Mouse (Mus musculus): Measurements from ENCODE around the gene Gm8206. TPM values are rescaled to one million over a fixed set of nuclear protein-coding genes. Genes with fewer than 3 reads are reported as not detected.

The Gm8206 gene
- polyA plus RNA-seq, 1 experiment from 2014 or later = 0.97 TPM

Other genes with a start within 250 kb of the Gm8206 start
- not detected in 2 replicates for gene Gm8237, start 213.6 kb downstream of the Gm8206 start, polyA plus RNA-seq (2014; fragmentation: Nextera tagmentation; extraction: Ambion mirVana)
- gene Gm3248, start 132.2 kb downstream of the Gm8206 start, polyA plus RNA-seq (2014; fragmentation: Nextera tagmentation; extraction: Ambion mirVana) = 0.38 and 0.61 TPM in 2 replicates
- not detected in 2 replicates for gene Gm3453, start 114.8 kb downstream of the Gm8206 start, polyA plus RNA-seq (2014; fragmentation: Nextera tagmentation; extraction: Ambion mirVana)
- gene Gm6337, start 35.7 kb downstream of the Gm8206 start, polyA plus RNA-seq (2014; fragmentation: Nextera tagmentation; extraction: Ambion mirVana) = not detected in 2 replicates
- gene Gm3468, start 14.7 kb upstream of the Gm8206 start, polyA plus RNA-seq (2014; fragmentation: Nextera tagmentation; extraction: Ambion mirVana) = 2.9 and 4.0 TPM in 2 replicates
- not detected in 2 replicates for gene Gm3476, start 31.9 kb upstream of the Gm8206 start, polyA plus RNA-seq (2014; fragmentation: Nextera tagmentation; extraction: Ambion mirVana)
- gene Gm21560, start 125.3 kb upstream of the Gm8206 start, polyA plus RNA-seq (2014; fragmentation: Nextera tagmentation; extraction: Ambion mirVana) = not detected in 2 replicates
- gene Gm3411, start 193.3 kb upstream of the Gm8206 start, polyA plus RNA-seq (2014; fragmentation: Nextera tagmentation; extraction: Ambion mirVana) = 2.1 and 3.5 TPM in 2 replicates
- gene Gm21103, start 210.9 kb upstream of the Gm8206 start, polyA plus RNA-seq (2014; fragmentation: Nextera tagmentation; extraction: Ambion mirVana) = 0.18 and 0.34 TPM in 2 replicates
- not detected in 2 replicates for gene Gm3618, start 249.7 kb upstream of the Gm8206 start, polyA plus RNA-seq (2014; fragmentation: Nextera tagmentation; extraction: Ambion mirVana)